Mouse (Mus musculus): ENCODE data around the gene Stpg2.

- TF ChIP-seq CTCF (IDR thresholded peaks at IDR 0.05; ENCODE audit: low read depth, low read length) (no peak), POLR2A (IDR thresholded peaks at IDR 0.05; ENCODE audit: borderline replicate concordance, low read depth, low read length) (no peak)
These were observed 199.2 kb downstream of the Stpg2 start for GRCm38 (mm10) chr3:139404673-139405072.
